Mouse (Mus musculus): ENCODE measurements around the gene Hlx.

GRCm38 (mm10) chr1:184733300-184734066 lies 1.1 kb upstream of the Hlx start:
- TF ChIP-seq GATA1 (IDR thresholded peaks at IDR 0.05; ENCODE audit: borderline replicate concordance, low read length) (no peak), FLI1 (IDR thresholded peaks at IDR 0.05; ENCODE audit: low read length) (no peak)
